Mouse (Mus musculus) c-Kit-positive CD71-positive TER-119-negative erythroid progenitor cells, embryonic 14.5 days (primary cell): ENCODE data around the gene Dlx6.

Experiments used
- DNase-seq: peaks from one replicate; pipeline ENCODE4 v3.0.0-alpha.2; 2013; ENCODE audit warnings: low read depth

The Dlx6 gene

GRCm38 (mm10) chr6:6859950-6860410 lies 3.2 kb upstream of the Dlx6 start:
- DNase-seq, result no peak

DNA sequence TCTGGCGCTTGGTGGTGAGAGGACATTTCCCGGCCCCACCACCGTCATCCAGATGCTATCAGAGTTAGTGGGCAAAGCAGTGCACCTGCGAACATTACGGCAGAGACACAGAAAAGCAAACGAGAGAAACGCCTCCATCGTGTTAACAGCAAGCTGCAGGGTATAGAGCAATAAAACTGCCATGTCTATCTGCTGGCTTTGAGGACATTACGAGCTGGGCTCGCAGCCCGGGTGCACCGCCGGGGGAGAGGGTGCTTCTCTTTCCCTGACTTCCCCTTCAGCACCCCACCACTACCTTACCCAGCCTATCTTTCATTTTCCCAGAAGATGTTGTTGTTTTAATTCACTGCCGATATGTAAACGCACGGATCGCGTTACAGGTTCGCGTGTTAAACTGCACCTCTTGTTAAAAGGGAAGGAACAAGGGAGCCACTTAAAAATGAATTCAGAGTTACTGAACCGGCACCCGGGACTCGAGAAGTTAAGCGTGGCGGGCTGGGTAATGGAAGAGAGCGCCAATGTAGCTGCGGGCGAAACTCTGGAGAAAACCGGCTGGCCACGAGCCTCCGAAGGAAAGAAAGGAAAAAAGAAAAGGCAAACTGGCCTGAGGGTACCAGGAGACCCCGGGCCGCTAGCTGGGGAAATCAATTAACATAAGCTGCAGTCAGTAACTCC lies 2.6 kb upstream of the Dlx6 start:
- DNase-seq, result no peak

DNA sequence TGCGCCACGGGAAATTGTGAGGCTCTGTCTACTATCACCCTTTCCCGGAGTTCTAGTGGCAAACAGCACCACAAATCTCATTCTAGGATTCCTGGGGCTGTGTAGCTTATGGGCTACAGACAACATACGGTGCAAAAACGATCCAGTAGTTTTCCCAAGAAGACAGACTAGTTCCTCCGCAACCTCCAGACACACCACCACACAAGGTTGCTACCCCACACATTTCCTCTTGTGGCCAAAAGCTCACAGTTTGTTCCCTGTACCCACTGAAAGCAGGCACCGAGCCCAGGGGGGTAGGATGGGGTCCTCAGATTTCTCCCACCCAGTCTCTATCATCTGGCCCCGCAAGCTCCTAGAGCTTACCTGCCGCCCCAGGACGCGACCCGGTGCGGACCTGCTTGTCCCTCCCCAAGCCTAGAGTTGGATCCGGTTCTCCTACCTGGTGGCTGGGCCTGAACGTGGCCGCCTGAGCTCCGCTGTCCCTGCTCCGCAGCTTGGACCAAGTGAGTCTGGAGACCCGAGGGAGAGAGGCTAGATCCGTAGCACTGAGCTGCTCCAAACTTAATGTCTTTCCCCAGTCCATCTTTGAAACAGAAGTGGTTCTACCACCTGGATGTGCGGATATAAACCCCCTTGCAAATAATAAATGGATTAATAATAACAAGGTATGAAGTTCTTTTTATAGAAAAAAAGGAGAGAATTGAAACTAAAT lies 1.9 kb upstream of the Dlx6 start:
- DNase-seq, result no peak

DNA sequence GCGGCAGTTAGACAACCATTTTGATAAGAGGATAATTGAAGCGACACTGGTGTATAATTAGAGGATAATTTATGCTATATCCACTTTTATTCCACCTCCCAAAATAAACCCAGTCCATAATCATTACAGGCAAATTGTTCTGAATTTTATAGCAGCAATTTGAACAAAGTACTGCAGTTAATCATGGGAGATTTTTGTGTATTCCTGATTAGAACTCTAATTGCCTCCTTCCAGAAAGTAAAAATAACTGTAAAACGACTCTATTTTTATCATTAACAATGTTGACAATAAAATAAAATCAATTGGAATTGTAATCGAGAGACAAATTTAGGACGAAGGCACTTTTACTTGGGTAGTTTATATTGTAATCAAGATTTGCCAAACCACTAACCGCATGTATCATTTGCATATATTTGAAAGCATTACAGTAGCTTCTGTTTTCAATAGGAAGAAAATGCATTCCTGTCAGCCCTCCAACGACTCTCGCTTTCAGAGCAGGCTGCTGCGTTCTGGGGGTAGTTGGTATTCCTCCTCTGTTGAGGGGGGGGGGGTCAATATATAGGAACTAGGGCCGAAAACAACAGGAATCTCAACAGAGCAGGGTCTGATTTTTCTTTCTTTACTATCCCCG lies 1.2 kb upstream of the Dlx6 start:
- no peak for DNase-seq

DNA sequence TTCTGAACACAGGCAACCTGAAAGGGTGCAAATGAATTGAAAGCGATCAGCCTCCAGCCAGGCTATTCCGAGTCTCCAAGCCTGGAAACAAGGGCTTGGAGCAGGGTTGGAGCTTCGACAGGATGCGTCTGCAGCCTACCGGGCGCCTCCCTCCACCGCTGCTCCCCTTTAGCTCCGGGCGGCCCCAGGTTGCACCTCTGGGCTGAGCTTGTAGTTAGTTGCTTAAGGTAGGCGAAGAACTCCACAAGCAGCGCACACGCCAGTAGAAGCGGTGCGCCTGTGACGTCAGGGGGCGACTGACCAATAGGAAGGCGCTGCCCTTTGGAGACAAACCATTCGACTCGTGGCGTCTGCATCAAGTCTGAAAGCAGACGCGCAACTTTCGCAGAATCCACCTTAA lies 523 bp upstream of the Dlx6 start:
- peak; percentile 15 for DNase-seq

DNA sequence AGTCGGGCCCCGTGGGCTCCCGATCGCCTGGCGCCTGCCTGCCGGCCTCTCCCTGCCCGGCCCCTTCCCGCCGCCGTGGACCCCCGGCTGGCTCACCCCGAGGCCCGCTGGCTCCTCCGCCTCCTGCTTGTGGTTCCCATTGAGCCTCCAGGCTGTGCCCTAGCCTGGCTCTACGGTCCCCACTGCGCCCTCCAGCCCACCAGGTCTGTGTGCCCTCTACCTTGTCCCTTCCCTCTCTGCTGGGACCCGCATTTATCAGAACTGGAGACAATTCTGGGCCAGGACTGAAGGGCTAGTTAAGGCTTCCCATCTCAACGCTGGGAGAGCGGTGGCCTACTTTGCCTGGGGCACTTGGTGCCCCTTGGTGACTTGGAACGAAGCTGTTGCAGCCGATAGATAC lies 821 bp downstream of the Dlx6 start:
- no peak for DNase-seq

GRCm38 (mm10) chr6:6864441-6865440 lies 1.6 kb downstream of the Dlx6 start:
- no peak for DNase-seq

- DNase-seq, result no peak
Observed at GRCm38 (mm10) chr6:6867031-6867430, 3.9 kb downstream of the Dlx6 start.

DNA sequence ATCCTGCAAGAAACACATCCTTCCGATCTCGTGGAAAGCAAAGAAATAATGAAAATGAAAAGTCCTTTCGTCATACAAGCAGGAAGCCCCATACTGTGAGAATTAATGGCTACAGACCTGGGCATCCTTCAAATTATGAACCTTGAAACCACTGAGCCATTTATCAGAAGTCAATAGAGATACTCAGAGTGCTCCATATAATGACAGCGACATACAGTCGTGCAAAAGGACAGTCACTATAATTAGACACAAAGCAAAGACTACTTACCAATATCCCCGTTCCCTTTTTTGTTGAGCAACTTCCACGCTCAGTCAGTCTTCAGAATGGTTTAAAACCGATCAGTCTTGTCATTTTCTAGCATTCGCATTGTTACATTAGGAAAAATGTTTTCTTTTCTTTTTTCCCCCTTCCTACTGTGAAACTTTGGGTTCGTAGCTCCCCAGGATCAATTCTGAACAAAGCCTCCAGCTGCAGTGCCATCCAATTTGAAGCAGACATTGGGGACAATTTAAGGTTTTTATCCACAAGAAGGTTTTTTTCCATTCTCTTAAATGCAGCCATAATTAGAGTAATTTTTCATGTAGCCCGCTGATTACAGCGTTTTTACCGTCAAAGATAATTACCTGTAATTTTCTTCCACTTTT lies 6.0 kb downstream of the Dlx6 start:
- DNase-seq, result no peak

DNA sequence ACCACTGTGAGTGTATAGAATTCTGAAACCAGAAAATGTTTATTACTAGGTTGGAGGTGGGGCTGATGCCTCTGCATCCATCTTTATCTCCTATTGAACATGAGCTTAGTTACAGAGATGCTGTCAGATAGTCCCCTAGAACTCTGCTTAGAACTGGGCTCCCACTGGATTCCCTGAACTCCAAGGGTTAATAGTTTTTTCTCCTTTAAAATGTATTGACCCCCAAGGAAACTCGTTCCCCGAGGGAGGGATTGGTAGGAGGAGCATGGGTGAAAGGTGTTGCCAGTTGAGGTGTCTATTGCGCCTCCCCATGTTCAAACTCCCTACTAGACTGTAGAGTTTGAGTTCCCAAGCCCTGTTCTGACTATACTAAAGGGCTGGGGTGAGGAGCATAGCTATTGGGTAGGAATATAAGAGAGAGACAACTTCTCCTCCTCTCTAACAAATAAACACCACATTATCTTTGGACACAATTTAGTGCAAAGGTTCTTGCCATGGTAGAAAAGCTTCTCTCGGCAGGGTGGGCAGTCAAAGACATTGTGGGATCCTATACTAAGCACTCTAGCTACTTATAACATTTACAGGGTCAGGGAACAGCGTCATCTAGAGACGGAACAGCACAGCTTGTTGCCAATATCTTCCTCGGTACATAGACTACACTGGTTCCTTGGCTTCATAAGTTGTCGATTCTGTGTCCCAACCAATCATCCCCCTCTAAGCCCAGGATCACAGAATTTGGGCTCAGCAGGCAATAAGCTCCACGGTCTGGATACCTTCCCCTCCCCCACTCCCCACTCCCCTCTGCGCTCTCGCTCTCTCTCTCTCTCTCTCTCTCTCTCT lies 7.0 kb downstream of the Dlx6 start:
- no peak for DNase-seq

GRCm38 (mm10) chr6:6870876-6871420 lies 7.8 kb downstream of the Dlx6 start:
- DNase-seq, result no peak

- DNase-seq, result no peak
Observed at GRCm38 (mm10) chr6:6871692-6872091, 8.6 kb downstream of the Dlx6 start.

GRCm38 (mm10) chr6:6872873-6873272 lies 9.7 kb downstream of the Dlx6 start:
- no peak for DNase-seq

DNA sequence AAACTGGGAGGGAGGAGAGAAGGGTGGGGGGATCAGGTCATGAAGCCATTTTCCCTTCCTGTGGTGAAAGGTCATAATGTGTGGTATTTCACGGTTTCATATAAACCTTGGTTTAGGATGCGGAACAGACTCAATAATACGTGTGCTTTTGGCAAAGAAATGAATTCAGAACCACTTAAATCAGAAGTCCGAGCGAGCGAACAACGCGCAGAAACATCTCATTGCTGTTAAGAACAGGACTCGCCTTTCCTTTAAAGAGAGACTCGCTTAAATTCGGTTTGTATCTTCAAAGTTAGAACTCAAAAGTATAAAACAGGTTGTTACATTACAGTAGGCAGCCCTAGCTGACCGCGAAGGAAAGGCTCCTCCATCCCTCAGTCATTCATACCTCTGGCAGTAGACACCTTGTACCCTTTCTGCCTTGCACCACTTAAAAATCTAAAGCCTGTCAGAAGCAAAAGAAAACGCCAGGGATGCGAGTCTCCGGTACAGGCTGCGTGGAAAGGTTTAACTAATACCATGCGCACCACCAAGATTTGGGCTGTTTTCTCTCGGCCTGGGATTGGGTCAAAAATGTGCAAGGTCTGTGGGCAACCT lies 10.4 kb downstream of the Dlx6 start:
- no peak for DNase-seq

DNA sequence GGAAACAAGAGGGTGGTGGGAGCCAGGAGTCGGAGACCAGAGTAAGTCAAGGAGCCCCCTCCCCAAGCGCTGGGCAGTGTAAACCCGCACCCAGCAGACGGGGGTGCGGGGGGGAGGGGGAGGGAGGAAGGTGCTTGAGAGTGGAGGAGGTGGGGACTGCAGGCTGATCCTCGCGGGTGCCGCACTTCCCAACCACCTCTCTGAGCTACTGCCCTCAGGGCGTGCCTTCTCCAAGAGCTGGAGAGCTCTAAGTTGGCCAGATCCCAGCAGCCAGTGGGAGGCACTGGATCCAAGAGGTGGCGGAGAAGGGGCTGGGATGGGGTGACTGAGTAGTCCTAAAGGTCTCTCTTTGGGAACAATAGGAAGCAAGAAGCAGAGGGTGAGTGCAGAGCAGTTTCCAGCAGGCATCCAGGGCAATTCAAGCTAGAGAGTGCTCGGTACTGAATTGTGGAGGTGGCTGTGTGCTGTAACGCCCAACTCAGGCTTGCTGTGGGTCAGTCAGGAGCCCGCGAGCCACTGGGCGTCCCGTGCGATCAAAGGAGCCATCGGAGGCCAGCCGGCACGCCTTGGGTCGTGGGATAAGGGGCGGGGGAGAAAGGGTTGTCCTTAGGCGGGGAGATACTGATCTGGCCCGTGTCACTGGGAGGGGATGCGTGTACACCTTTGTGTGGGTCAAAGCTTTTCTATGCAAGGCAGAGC lies 11.1 kb downstream of the Dlx6 start:
- no peak for DNase-seq

GRCm38 (mm10) chr6:6875136-6875535 lies 12.0 kb downstream of the Dlx6 start:
- no peak for DNase-seq

DNA sequence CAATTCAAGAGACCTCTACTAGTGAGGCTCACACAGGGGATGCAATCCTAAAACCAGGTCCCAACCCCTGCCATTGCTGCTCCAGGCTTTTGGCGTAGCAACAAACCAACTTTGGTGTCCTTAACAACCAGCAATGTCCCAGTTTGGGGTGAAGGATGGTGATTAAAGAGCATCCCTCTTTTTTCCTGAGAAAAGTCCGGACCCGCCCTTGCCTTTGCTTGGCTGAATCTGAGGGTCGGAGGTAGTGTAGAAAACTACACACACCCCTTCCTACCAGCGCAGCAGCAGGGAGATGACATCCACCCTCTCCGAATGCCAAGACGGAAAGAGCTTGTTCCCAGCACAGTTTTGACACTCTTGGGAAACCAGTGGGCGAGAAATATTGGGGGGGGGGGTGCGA lies 12.5 kb downstream of the Dlx6 start:
- no peak for DNase-seq

DNA sequence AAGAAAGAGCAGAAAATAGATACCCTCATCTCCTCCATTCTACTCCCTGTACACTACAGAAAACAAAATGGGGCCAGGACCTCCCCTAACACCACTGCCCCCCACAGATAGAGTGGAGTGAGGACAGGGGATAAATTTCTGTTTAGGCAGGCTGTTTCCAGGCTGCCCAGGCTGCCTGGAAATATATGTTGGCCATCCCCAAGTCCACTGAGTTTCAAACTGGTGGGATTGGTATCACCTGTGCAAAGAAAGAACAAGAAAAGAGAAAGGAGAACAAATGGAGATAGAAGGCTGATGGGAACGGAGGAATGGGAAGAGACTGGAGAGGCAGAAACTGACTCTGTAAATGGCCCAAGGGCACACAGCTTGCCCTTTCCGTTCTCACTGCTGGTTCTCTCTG lies 13.1 kb downstream of the Dlx6 start:
- no peak for DNase-seq

DNA sequence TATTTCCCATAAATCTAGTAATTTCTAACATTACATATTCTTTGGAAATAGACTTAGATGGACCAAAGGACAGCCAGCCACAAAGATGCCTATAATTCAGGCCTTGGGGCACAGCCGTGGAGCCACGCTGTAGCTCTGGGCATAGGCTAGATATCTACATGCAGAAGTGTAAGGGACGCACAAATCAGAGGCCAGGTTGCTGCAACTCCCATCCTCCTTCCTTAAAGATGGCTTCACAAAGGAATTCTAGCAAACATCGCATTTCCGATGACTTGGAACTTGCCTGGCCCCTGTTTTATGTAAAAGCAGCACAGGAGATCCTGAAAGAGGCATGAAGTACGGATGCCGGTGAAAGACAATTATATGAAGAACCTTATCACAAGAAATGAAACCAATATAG lies 13.6 kb downstream of the Dlx6 start:
- no peak for DNase-seq
